Mouse (Mus musculus) C2C12 (cell line): ENCODE data around the gene Spopl. TPM values are rescaled to one million over a fixed set of nuclear protein-coding genes. Genes with fewer than 3 reads are reported as not detected.
"Not testable (repeated sequence)": the region's sequence is repeated elsewhere in the genome, so short reads cannot be mapped to it uniquely, and the experiment has no call there.

Experiments
- H3K27me3 ChIP-seq: one replicate; pipeline ENCODE4 v1.6.1; 2011; ENCODE audit not compliant: control insufficient read depth, insufficient read depth, insufficient read length
- H3K36me3 ChIP-seq: one replicate; pipeline ENCODE4 v1.6.1; 2011; ENCODE audit not compliant: control insufficient read depth, insufficient read depth
- H3K4me3 ChIP-seq: one replicate; pipeline ENCODE4 v1.5.1; 2011; ENCODE audit warnings: mild to moderate bottlenecking, control low read depth; ENCODE audit not compliant: poor library complexity, insufficient read depth, severe bottlenecking
- H3K79me2 ChIP-seq: one replicate; pipeline ENCODE4 v1.6.1; 2011; ENCODE audit not compliant: control insufficient read depth, insufficient read depth
- H3K79me3 ChIP-seq: one replicate; pipeline ENCODE4 v1.6.1; 2011; ENCODE audit warnings: low read depth, control low read depth
- H3ac ChIP-seq: one replicate; pipeline ENCODE3; 2011; ENCODE audit warnings: low read depth; ENCODE audit not compliant: control insufficient read depth, insufficient read length
- CEBPB ChIP-seq: IDR thresholded peaks from one replicate; pipeline ENCODE4 v1.6.1; 2011; ENCODE audit warnings: low read depth, mild to moderate bottlenecking, control low read depth, moderate library complexity
- CTCF ChIP-seq: IDR thresholded peaks from one replicate; pipeline ENCODE4 v1.5.1; 2011; ENCODE audit not compliant: control insufficient read depth, insufficient read depth, insufficient read length
- FOSL1 ChIP-seq: IDR thresholded peaks from one replicate; pipeline ENCODE4 v1.8.0; 2011; ENCODE audit warnings: mild to moderate bottlenecking, low read length; ENCODE audit not compliant: poor library complexity, insufficient read depth, severe bottlenecking
- MAX ChIP-seq: IDR thresholded peaks from one replicate; pipeline ENCODE4 v1.6.1; 2011; ENCODE audit warnings: mild to moderate bottlenecking, control low read depth
- MYOD1 ChIP-seq: IDR thresholded peaks from one replicate; pipeline ENCODE4 v1.6.1; 2011; ENCODE audit warnings: low read depth; ENCODE audit not compliant: control insufficient read depth, insufficient read length
- MYOG ChIP-seq: IDR thresholded peaks from one replicate; pipeline ENCODE4 v1.6.1; 2011; ENCODE audit not compliant: control insufficient read depth, insufficient read length; ENCODE audit errors: extremely low read depth
- USF1 ChIP-seq: IDR thresholded peaks from one replicate; pipeline ENCODE4 v1.6.1; 2011; ENCODE audit warnings: low read depth, mild to moderate bottlenecking, control low read depth, moderate library complexity
- long read RNA-seq, 2 experiments: library from polyadenylated mRNA; unstranded; transcript quantifications; one replicate each; pipeline ENCODE4 v2.0.0; 2019 to 2020
- polyA plus RNA-seq: library from polyadenylated mRNA; unstranded; fragments of >200 nt; fragmentation: generic; extraction: Trizol; gene quantifications from one replicate; pipeline ENCODE4 v1.2.1, GENCODE M21; 2012; ENCODE audit warnings: missing spikeins

Spopl gene
- 3.2 TPM for polyA plus RNA-seq
- long read RNA-seq, experiment 1, full-length matches to known transcripts: 6 of 12 reads
- long read RNA-seq, experiment 1, partial matches to known transcripts: 1 of 12 reads
- long read RNA-seq, experiment 1, other reads (novel, unspliced or antisense): 5 of 12 reads
- long read RNA-seq, experiment 2, full-length matches to known transcripts: 9 of 16 reads
- long read RNA-seq, experiment 2, partial matches to known transcripts: 0 of 16 reads
- long read RNA-seq, experiment 2, other reads (novel, unspliced or antisense): 7 of 16 reads

GRCm38 (mm10) chr2:23571302-23572156, at the start of gene Spopl:
TSS of gene Spopl (minus strand) at chr2:23572106.
- H3ac ChIP-seq: peak within 1 kb of the TSS; percentile 99
- peak within 1 kb of the TSS; percentile 92 for H3K4me3 ChIP-seq
- H3K79me3 ChIP-seq: peaks cover 40% of the 10 kb centered on the region
- TF ChIP-seq CTCF (no peak), MAX (peak; percentile 3), CEBPB (no peak), MYOD1 (no peak)
- H3K27me3 ChIP-seq: no peaks in the 10 kb centered on the region
- H3K36me3 ChIP-seq: peaks cover 3% of the 10 kb centered on the region
- H3K79me2 ChIP-seq: peaks cover 53% of the 10 kb centered on the region

GRCm38 (mm10) chr2:23620128-23620527, 48.2 kb upstream of the Spopl start:
- TF ChIP-seq MYOD1: peak; percentile 60
- TF ChIP-seq CTCF: no peak
- no peaks in the 10 kb centered on the region for H3K36me3 ChIP-seq
- no peaks in the 10 kb centered on the region for H3K27me3 ChIP-seq
- H3ac ChIP-seq: no peak overlapping the region
- no peaks in the 10 kb centered on the region for H3K79me3 ChIP-seq
- H3K79me2 ChIP-seq: no peaks in the 10 kb centered on the region
- H3K4me3 ChIP-seq: no peak overlapping the region

- TF ChIP-seq USF1: no peak
- TF ChIP-seq CEBPB: no peak
- TF ChIP-seq MAX: no peak
- no peak for TF ChIP-seq CTCF
- TF ChIP-seq FOSL1: no peak
- no peak for TF ChIP-seq MYOG
- no peak for TF ChIP-seq MYOD1
- Histone ChIP-seq H3ac (no peak overlapping the region), H3K36me3 (no peaks in the 10 kb centered on the region), H3K79me3 (no peaks in the 10 kb centered on the region), H3K79me2 (no peaks in the 10 kb centered on the region), H3K27me3 (no peaks in the 10 kb centered on the region), H3K4me3 (no peak overlapping the region)
Observed at GRCm38 (mm10) chr2:23617989-23618388, 46.1 kb upstream of the Spopl start.

GRCm38 (mm10) chr2:23605391-23605790, 33.5 kb upstream of the Spopl start:
- Histone ChIP-seq H3ac (no peak overlapping the region), H3K4me3 (no peak overlapping the region), H3K36me3 (no peaks in the 10 kb centered on the region), H3K79me2 (no peaks in the 10 kb centered on the region), H3K79me3 (no peaks in the 10 kb centered on the region), H3K27me3 (no peaks in the 10 kb centered on the region)
- no peak for TF ChIP-seq MYOD1

GRCm38 (mm10) chr2:23588769-23589168, 16.9 kb upstream of the Spopl start:
- Histone ChIP-seq H3K79me2 (no peaks in the 10 kb centered on the region), H3K4me3 (no peak overlapping the region), H3K36me3 (no peaks in the 10 kb centered on the region), H3K79me3 (no peaks in the 10 kb centered on the region), H3K27me3 (no peaks in the 10 kb centered on the region), H3ac (no peak overlapping the region)
- no peak for TF ChIP-seq USF1
- TF ChIP-seq CEBPB: peak; percentile 64
- TF ChIP-seq CTCF: no peak

GRCm38 (mm10) chr2:23572157-23572532, 239 bp upstream of the Spopl start:
- Histone ChIP-seq H3K79me2 (peaks cover 47% of the 10 kb centered on the region), H3K4me3 (peak overlapping the region; percentile 92), H3K79me3 (peaks cover 35% of the 10 kb centered on the region)
- not testable (repeated sequence) for H3K36me3 ChIP-seq, H3ac ChIP-seq, H3K27me3 ChIP-seq
